Mouse (Mus musculus) heart, embryonic 10.5 days (tissue): ENCODE results near the gene Col4a2. TPM values are rescaled to one million over a fixed set of nuclear protein-coding genes. Genes with fewer than 3 reads are reported as not detected.

Experiments
- DNase-seq: peaks from one replicate; pipeline ENCODE4 v3.0.0-alpha.2; 2017; ENCODE audit warnings: low spot score
- H3K27ac ChIP-seq: fragments of 300-500 bp; sonication (generic); 2 replicates; pipeline ENCODE4 v1.5.1; 2016; ENCODE audit warnings: mild to moderate bottlenecking
- H3K27me3 ChIP-seq: fragments of 300-500 bp; sonication (generic); 2 replicates; pipeline ENCODE4 v1.6.1; 2016; ENCODE audit warnings: mild to moderate bottlenecking; ENCODE audit not compliant: poor library complexity, insufficient read depth, severe bottlenecking
- H3K36me3 ChIP-seq: fragments of 300-500 bp; sonication (generic); 2 replicates; pipeline ENCODE4 v1.6.1; 2016; ENCODE audit warnings: mild to moderate bottlenecking, moderate library complexity
- H3K4me1 ChIP-seq: fragments of 300-500 bp; sonication (generic); 2 replicates; pipeline ENCODE4 v1.6.1; 2016; ENCODE audit warnings: mild to moderate bottlenecking
- H3K4me3 ChIP-seq: fragments of 300-500 bp; sonication (generic); 2 replicates; pipeline ENCODE4 v1.5.1; 2016; ENCODE audit warnings: mild to moderate bottlenecking, moderate library complexity
- H3K9me3 ChIP-seq: fragments of 300-500 bp; sonication (generic); 2 replicates; pipeline ENCODE4 v1.6.1; 2016; ENCODE audit warnings: mild to moderate bottlenecking, moderate library complexity
- WGBS: fragments of 180-500 bp; shearing (Covaris S2); methylation state at CpG from one replicate; pipeline ENCODE4 v1.1.7; 2016; 5-methylcytosine and 5-hydroxymethylcytosine counted together
- polyA plus RNA-seq: library from polyadenylated mRNA; unstranded; fragments of >200 nt; fragmentation: Nextera tagmentation; extraction: Ambion mirVana; gene quantifications from 2 replicates; pipeline ENCODE4 v1.2.1, GENCODE M21; 2016

Col4a2 gene
- polyA plus RNA-seq, 1 experiment from 2014 or later: 54.9 TPM

GRCm38 (mm10) chr8:11355900-11356299 lies 43.3 kb downstream of the Col4a2 start:
- WGBS: 86% methylated on average over 3 of the region's 3 CpGs
- peaks cover 14% of the 10 kb centered on the region for H3K36me3 ChIP-seq

DNA sequence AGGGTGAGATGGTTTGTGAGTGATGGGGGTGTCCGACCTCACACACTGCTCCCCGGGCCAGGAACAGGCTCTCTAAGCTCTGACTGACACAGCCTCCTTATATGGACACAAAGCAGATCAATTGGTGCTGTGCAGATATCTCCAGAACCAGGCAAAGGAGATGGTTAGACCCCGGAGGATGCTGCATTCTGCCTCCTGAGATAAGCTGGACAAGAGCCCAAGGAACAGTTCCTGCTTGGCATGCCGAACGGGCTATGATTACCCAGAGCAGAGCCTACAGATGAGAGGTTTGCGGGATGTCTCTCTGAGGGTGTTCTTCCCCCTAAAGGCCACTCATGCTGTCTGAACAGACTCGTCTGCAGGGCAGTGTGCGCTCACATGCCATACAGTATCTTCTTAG lies 44.2 kb downstream of the Col4a2 start:
- Histone ChIP-seq H3K9me3 (peaks cover 2% of the 10 kb centered on the region; the same call in 1 of the 2 replicates), H3K27me3 (no peaks in the 10 kb centered on the region), H3K4me1 (peaks cover 53% of the 10 kb centered on the region), H3K4me3 (no peak overlapping the region), H3K36me3 (peaks cover 14% of the 10 kb centered on the region), H3K27ac (peak overlapping the region; percentile 84)
- DNase-seq: no peak
- 30% methylated on average over 8 of the region's 8 CpGs for WGBS

More at GRCm38 (mm10) chr8:11355900-11356299, 43.3 kb downstream of the Col4a2 start:
- peak overlapping the region; percentile 31; the same call in 1 of the 2 replicates for H3K27ac ChIP-seq
- peaks cover 2% of the 10 kb centered on the region; the same call in 1 of the 2 replicates for H3K9me3 ChIP-seq
- peaks cover 50% of the 10 kb centered on the region for H3K4me1 ChIP-seq
- no peaks in the 10 kb centered on the region for H3K27me3 ChIP-seq
- no peak for DNase-seq
- no peak overlapping the region for H3K4me3 ChIP-seq

DNA sequence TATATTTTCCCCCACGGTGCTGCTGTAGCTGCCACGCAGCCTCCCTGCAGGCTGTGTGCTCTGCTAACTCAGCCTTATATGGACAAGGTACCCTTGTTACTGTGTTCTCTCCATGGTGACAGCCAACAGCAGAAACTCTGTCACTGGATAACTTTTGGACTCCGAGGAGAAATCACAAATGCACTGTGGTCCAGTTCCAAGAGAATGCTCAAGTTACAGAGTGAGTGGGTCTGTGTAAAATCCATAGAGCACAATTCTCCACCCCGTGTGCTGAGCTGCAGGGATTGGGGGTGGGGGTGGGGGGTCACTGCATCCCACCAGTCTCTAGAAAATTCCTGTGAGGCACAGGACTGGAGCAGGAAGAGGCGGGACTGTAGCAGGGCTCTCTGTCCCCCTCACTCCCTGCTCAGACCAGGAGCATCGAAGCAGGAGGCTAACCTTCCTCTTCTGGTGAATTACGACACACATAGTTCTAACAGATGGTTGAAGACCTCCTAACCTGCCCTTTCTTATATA lies 45.4 kb downstream of the Col4a2 start:
- WGBS: 30% methylated on average over 7 of the region's 7 CpGs
- DNase-seq: no peak

GRCm38 (mm10) chr8:11359846-11360245 lies 47.2 kb downstream of the Col4a2 start:
- no peaks in the 10 kb centered on the region for H3K27me3 ChIP-seq
- H3K27ac ChIP-seq: peak overlapping the region; percentile 78
- H3K9me3 ChIP-seq: peaks cover 2% of the 10 kb centered on the region; the same call in 1 of the 2 replicates
- WGBS: 85% methylated on average over 5 of the region's 5 CpGs
- H3K4me1 ChIP-seq: peaks cover 84% of the 10 kb centered on the region
- peaks cover 10% of the 10 kb centered on the region for H3K36me3 ChIP-seq
- DNase-seq: no peak
- H3K4me3 ChIP-seq: no peak overlapping the region

More for the DNA sequence above, 45.4 kb downstream of the Col4a2 start:
- H3K27ac ChIP-seq: peak overlapping the region; percentile 84
- no peaks in the 10 kb centered on the region for H3K27me3 ChIP-seq
- no peak overlapping the region for H3K4me3 ChIP-seq
- H3K36me3 ChIP-seq: peaks cover 14% of the 10 kb centered on the region
- peaks cover 2% of the 10 kb centered on the region; the same call in 1 of the 2 replicates for H3K9me3 ChIP-seq
- H3K4me1 ChIP-seq: peaks cover 65% of the 10 kb centered on the region

DNA sequence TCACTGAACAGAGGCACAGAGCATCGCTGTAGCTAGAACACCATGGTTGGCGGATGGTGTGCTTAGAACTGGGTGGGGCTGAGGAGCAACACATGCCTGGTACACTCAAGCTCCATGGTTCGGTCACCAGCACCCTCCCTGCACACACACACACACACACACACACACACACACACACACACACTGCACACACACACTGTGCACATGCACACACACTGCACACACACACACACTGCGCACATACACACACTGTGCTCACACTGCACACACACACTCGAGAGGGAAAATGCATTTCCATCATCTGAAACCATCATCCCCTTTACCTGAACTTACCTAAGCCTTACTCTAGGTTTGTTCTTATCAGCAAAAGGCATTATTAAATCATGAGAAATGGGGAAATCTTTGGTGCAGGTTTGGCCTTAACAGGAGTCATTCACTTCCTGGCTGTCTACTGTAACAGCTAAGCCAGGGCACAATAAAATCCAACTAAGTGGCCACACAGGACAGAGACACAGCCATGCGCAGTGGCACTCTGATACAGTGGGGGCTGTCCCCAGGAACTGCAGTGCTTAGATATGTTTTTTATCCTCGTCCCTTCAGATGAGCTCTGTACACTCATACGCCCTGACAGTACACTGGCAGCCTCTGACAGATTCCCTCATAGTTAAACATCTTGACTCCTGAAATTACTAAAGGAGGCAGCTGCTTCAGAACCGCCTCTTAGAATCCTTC lies 49.1 kb downstream of the Col4a2 start:
- Histone ChIP-seq H3K27me3 (no peaks in the 10 kb centered on the region), H3K4me1 (peaks cover 91% of the 10 kb centered on the region), H3K4me3 (no peak overlapping the region), H3K27ac (peak overlapping the region; percentile 83), H3K9me3 (no peaks in the 10 kb centered on the region), H3K36me3 (0 out of 2 replicates have a peak, but pooled peaks cover 2% of the 10 kb centered on the region)
- no peak for DNase-seq
- 58% methylated on average over 8 of the region's 9 CpGs for WGBS

DNA sequence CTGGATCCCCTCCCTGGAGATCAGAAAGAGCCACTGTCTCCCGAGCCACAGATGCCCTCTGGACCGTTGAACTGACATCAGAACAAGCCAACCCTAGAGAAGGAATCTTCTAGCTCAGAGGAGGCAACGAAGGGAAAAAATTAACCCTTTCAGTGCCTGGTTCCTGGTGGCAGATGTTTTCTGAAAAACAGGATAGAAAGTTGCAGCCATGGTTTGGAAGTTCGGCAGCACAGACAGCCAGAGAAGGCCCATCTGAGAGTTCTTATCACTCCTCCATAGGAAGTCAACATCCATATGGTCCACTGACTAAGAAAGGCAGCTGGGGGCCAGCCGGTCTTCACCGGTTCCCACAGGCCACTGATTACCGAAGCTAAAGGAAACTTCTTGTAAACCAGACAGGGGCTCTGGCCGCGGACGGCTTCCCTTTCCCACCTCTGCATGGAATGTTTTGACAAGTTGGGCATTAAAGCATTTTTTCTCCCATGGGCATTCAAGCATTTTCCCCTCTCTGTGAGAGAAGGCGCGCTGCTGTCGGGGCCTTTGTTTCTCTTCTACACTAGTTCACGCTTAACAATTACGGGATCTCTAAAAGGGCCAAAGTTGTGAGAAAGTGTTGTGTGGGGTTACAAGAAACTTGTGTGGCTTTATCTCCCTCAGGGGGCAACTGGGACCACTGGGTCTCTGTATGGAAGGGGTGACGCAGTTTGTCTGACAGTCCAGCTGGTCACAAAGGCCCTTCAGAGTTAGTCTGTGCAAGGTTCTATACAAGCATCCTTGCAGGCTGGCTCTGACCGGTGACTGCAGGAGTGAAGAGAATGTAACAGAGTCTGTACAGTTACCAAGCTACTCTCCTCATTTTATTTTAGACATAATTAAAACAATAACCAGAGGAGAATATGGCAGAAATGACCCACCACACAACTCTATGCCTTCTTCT lies 49.9 kb downstream of the Col4a2 start:
- peak overlapping the region; percentile 83 for H3K27ac ChIP-seq
- H3K9me3 ChIP-seq: no peaks in the 10 kb centered on the region
- no peak for DNase-seq
- WGBS: 18% methylated on average over 17 of the region's 17 CpGs
- H3K4me3 ChIP-seq: no peak overlapping the region
- no peaks in the 10 kb centered on the region for H3K36me3 ChIP-seq
- H3K27me3 ChIP-seq: no peaks in the 10 kb centered on the region
- peaks cover 89% of the 10 kb centered on the region for H3K4me1 ChIP-seq

DNA sequence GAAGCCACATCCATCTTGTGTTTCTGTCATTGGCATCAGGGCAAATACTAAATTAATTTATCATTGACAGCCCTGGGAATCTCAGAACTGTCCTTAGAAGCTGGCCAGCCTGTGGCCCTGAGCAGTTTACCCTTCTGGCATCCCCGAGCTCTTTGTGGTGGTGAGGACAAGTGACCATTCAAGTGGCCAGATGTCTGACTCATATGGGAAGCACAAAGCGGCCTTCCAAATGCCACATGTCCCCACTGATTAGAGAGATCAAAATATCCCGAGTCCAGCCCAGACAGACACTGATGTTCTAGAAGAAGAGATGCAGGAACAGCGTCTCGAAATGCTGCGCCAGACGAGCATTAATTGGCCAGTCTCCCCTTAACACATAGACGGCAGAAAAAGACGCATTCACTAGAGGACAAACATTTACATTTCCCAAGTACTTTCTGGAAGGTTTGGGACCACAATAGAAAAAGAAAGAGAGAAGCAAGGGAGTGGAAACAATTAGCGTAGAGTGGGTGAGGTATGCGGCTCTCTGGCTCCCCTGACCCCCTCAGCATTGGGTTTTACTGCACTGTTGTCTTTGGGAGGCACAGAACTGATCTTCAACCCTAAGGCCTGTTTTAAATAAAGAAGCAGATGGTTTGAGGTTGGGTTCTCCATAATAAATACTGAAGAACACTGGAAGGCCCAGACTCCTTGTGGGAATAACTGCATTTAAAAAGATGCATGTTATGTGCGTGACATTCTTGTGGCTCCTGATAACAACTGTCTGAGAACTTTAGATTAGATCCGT lies 50.9 kb downstream of the Col4a2 start:
- WGBS: 40% methylated on average over 13 of the region's 13 CpGs
- Histone ChIP-seq H3K4me1 (peaks cover 83% of the 10 kb centered on the region), H3K27ac (peak overlapping the region; percentile 83), H3K4me3 (no peak overlapping the region), H3K9me3 (no peaks in the 10 kb centered on the region), H3K36me3 (peaks cover 4% of the 10 kb centered on the region; the same call in 1 of the 2 replicates), H3K27me3 (no peaks in the 10 kb centered on the region)
- no peak for DNase-seq

DNA sequence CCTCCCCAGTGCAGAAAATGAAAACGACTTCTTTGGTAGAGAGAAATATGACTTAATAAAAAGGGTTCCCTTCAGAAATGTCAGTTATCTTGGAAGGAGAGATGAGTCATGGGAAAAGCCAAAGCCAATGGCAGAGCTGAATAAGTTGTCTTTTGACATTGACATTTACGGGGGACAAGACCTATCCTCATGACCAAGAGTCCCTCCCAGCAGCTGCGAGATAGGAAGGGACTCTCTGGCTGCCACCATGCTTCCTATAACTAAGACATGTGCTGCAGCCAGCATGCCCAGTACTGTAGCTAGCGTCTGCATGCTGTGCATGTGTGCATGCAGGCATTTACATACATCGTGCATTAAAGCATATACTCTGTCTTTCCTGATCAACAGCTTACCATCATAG lies 53.6 kb downstream of the Col4a2 start:
- H3K36me3 ChIP-seq: peaks cover 8% of the 10 kb centered on the region
- no peak overlapping the region for H3K4me3 ChIP-seq
- H3K9me3 ChIP-seq: no peaks in the 10 kb centered on the region
- peaks cover 80% of the 10 kb centered on the region for H3K4me1 ChIP-seq
- H3K27me3 ChIP-seq: no peaks in the 10 kb centered on the region
- DNase-seq: no peak
- 74% methylated on average over 5 of the region's 5 CpGs for WGBS
- no peak overlapping the region for H3K27ac ChIP-seq

DNA sequence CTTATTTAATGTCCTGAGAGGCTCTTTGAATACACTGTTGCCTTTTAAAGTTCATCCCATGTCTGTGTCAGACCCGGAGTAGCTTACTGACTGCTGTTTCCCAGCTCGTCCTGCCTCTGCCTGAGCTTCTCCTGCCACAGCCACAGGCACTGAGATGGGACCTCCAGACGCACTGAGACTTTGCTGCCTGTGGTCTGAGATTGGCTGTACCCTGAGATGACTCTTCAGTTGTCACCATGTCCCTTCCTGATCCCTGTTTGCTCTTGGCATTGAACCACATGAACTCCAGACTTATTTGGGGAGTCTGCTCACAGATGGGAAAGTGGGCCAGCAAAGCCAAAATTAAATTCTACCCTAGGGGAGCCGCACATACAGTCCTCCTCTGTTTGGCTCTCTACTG lies 54.1 kb downstream of the Col4a2 start:
- Histone ChIP-seq H3K4me1 (peaks cover 80% of the 10 kb centered on the region), H3K27ac (no peak overlapping the region), H3K27me3 (no peaks in the 10 kb centered on the region)

DNA sequence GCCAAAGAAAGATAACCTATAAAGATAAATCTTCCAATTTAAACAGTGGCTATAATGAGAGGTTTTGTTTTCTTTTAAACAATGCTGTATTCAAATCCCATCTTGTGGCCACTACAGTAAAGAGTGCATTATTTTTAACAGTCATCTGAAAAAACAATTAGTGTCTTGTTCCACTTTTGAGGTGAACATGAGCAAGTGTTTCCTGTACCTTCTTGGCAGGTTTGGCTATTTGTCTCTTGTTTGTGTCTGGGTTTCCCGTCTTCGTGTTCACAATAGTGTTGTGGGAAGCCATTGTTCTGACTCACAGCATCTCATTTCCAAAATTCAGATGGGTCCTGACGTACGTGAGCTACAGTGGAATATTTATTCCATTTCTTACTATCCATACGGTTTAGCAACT lies 55.1 kb downstream of the Col4a2 start:
- 79% methylated on average over 5 of the region's 5 CpGs for WGBS
- no peak for DNase-seq

More for the DNA sequence above, 54.1 kb downstream of the Col4a2 start:
- no peaks in the 10 kb centered on the region for H3K9me3 ChIP-seq
- no peak for DNase-seq
- H3K4me3 ChIP-seq: no peak overlapping the region
- H3K36me3 ChIP-seq: peaks cover 8% of the 10 kb centered on the region
- 76% methylated on average over 4 of the region's 4 CpGs for WGBS

DNA sequence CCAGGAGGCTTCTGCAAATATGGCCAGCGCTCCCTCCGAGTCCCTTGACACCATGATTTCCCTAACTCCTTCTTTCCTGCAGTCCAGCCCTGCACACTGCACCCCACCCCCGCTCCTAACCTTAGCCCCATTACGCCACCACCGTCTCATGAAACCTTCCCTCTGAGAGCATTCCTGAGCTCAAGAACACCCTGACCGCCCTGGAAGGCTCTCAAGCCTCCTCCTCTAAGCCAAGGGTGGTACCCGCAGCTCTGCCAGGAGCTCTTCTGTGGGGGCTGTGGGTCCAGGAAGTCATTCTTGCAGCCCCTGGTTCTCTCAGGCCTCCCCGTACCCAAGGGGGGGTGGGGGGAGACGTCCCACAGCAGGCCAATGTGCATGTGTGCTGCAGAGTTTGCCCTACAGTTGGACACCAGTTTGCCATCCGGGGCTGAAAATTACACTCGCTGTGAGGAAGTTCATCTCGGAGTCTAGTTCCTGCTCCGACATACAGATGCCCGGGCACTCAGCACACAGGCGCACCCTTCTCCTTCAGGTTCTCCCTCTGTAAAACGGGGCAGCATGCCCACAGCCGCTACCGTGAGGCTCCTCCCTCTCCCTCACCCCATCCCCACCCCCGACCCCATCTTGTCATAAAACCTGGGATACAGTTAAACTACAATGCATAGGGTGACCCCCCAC lies 57.1 kb downstream of the Col4a2 start:
- DNase-seq: no peak
- WGBS: 77% methylated on average over 19 of the region's 19 CpGs
- peak overlapping the region; percentile 48 for H3K27ac ChIP-seq

More for the DNA sequence above, 55.1 kb downstream of the Col4a2 start:
- peaks cover 79% of the 10 kb centered on the region for H3K4me1 ChIP-seq
- H3K27me3 ChIP-seq: no peaks in the 10 kb centered on the region
- H3K9me3 ChIP-seq: no peaks in the 10 kb centered on the region
- no peak overlapping the region for H3K27ac ChIP-seq
- H3K36me3 ChIP-seq: peaks cover 8% of the 10 kb centered on the region
- no peak overlapping the region for H3K4me3 ChIP-seq

GRCm38 (mm10) chr8:11371347-11371746 lies 58.7 kb downstream of the Col4a2 start:
- H3K36me3 ChIP-seq: peaks cover 10% of the 10 kb centered on the region
- no peak for DNase-seq
- H3K9me3 ChIP-seq: no peaks in the 10 kb centered on the region
- H3K27ac ChIP-seq: no peak overlapping the region
- H3K27me3 ChIP-seq: no peaks in the 10 kb centered on the region
- 60% methylated on average over 10 of the region's 10 CpGs for WGBS
- H3K4me1 ChIP-seq: peaks cover 77% of the 10 kb centered on the region
- H3K4me3 ChIP-seq: no peak overlapping the region

More for the DNA sequence above, 57.1 kb downstream of the Col4a2 start:
- Histone ChIP-seq H3K4me1 (peaks cover 78% of the 10 kb centered on the region), H3K9me3 (no peaks in the 10 kb centered on the region), H3K4me3 (no peak overlapping the region), H3K27me3 (no peaks in the 10 kb centered on the region), H3K36me3 (peaks cover 8% of the 10 kb centered on the region)
